Mouse (Mus musculus) limb, embryonic 10.5 days (tissue): ENCODE results near the gene Fndc3b. TPM values are rescaled to one million over a fixed set of nuclear protein-coding genes. Genes with fewer than 3 reads are reported as not detected.

Source experiments
- DNase-seq: peaks from one replicate; pipeline ENCODE4 v3.0.0-alpha.2; 2017; ENCODE audit warnings: low spot score
- H3K27ac ChIP-seq: fragments of 300-500 bp; sonication (generic); 2 replicates; pipeline ENCODE4 v1.5.1; 2016; ENCODE audit warnings: mild to moderate bottlenecking
- H3K27me3 ChIP-seq: fragments of 300-500 bp; sonication (generic); 2 replicates; pipeline ENCODE4 v1.6.1; 2016; ENCODE audit warnings: low read depth, mild to moderate bottlenecking; ENCODE audit not compliant: poor library complexity, severe bottlenecking
- H3K36me3 ChIP-seq: fragments of 300-500 bp; sonication (generic); 2 replicates; pipeline ENCODE4 v1.6.1; 2016; ENCODE audit warnings: mild to moderate bottlenecking, moderate library complexity
- H3K4me1 ChIP-seq: fragments of 300-500 bp; sonication (generic); 2 replicates; pipeline ENCODE4 v1.6.1; 2016
- H3K4me3 ChIP-seq: fragments of 300-500 bp; sonication (generic); 2 replicates; pipeline ENCODE4 v1.5.1; 2016; ENCODE audit warnings: mild to moderate bottlenecking, moderate library complexity
- H3K9me3 ChIP-seq: fragments of 300-500 bp; sonication (generic); replicated peaks from 2 replicates; pipeline ENCODE4 v1.6.1; 2016; ENCODE audit warnings: mild to moderate bottlenecking
- WGBS: fragments of 180-500 bp; shearing (Covaris S2); methylation state at CpG from one replicate; pipeline ENCODE4 v1.1.7; 2016; 5-methylcytosine and 5-hydroxymethylcytosine counted together
- polyA plus RNA-seq: library from polyadenylated mRNA; unstranded; fragments of >200 nt; fragmentation: Nextera tagmentation; extraction: Ambion mirVana; gene quantifications from 2 replicates; pipeline ENCODE4 v1.2.1, GENCODE M21; 2016

Fndc3b gene
- polyA plus RNA-seq, 1 experiment from 2014 or later: 9.7 TPM

DNA sequence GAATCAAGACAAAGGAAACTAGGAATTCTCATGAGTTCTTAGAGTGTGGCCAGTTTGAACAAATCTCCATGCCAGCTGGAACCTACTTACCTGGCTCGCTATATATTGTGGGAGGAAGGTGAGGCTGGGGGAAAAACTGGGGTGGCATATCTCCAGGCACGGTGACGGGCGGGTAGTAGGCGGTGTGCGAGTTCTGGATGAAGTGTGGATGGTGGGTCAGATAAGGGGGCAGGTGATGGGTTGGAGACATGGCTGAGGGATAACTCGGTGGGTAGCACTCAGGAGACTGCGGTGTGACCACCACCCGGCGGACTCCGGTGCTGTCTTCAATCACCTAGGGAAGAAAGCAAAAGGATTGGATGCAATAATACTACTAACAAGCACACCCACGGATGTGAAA, 169.3 kb downstream of the Fndc3b start:
- WGBS: 96% methylated on average over 12 of the region's 12 CpGs
- Histone ChIP-seq H3K4me3 (no peak overlapping the region), H3K9me3 (no peaks in the 10 kb centered on the region), H3K4me1 (no peaks in the 10 kb centered on the region), H3K27ac (no peak overlapping the region), H3K27me3 (no peaks in the 10 kb centered on the region), H3K36me3 (peaks cover 14% of the 10 kb centered on the region)
- DNase-seq: no peak

DNA sequence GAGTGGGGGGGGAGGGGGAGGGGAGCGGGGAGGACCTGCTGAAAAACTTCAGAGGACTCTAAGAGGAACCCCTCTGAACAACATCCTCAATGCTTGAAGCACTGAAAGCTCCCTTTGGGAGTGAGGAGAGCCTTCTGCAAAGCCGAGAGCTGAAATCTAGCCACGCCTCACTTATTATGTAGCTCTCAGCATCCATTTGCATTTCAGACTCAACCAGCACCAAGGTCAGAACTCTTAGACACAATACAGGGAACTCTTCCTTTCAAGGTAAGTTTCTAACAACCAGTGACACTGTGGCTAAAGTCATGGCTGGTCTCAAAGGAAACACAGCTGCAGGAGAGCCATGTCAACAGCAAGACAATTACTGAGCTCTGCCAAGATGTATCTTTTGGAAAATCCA, 169.9 kb downstream of the Fndc3b start:
- Histone ChIP-seq H3K4me1 (no peaks in the 10 kb centered on the region), H3K27me3 (no peaks in the 10 kb centered on the region), H3K27ac (no peak overlapping the region), H3K36me3 (peaks cover 14% of the 10 kb centered on the region), H3K4me3 (no peak overlapping the region), H3K9me3 (no peaks in the 10 kb centered on the region)
- DNase-seq: no peak
- 90% methylated on average over 3 of the region's 3 CpGs for WGBS

DNA sequence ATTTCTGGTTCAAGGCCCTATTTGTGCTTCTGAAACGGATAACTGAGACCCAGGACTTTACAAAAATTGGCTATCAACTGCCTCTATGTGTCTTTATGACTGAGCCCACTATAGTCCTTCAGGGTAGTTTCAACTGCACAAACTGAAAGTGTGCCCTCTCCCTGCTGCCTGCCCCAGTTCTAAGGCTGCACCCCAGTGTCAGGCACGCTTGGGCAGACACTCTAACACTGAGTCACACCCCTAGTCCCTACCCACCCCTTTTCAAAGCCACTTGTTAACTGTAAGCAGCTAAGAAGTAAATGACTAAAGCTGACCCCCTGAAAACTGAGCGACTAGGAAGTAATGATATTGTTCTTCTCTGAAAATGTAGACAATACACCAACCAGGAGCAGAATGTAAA, 176.9 kb downstream of the Fndc3b start:
- Histone ChIP-seq H3K36me3 (peaks cover 5% of the 10 kb centered on the region), H3K9me3 (no peaks in the 10 kb centered on the region), H3K27me3 (no peaks in the 10 kb centered on the region), H3K27ac (no peak overlapping the region), H3K4me1 (0 out of 2 replicates have a peak, but pooled peaks cover 8% of the 10 kb centered on the region), H3K4me3 (no peak overlapping the region)
- DNase-seq: no peak
- WGBS: 81% methylated on average over 3 of the region's 3 CpGs

DNA sequence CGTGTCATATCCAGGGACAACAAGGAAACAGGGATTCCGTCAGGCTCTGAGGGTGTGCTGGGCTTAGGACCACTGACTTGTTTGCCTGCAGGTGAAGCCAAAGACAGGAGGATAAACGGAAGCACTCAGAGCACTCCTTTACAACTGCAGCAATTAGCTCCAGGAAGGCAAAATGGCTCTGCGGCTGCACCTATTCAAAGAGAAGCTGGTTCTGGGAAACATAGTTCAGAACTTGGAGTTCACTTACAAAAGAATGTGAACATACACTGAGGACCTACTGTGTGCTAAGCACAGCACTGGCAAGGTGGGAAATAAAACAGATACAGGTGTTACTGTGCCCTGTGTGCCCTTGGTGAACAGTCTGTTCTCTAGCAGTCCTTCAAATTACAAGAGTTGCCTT, 177.4 kb downstream of the Fndc3b start:
- H3K4me1 ChIP-seq: 0 out of 2 replicates have a peak, but pooled peaks cover 10% of the 10 kb centered on the region
- H3K4me3 ChIP-seq: no peak overlapping the region
- WGBS: 76% methylated on average over 4 of the region's 4 CpGs
- DNase-seq: no peak
- no peaks in the 10 kb centered on the region for H3K9me3 ChIP-seq
- no peak overlapping the region for H3K27ac ChIP-seq
- peaks cover 5% of the 10 kb centered on the region for H3K36me3 ChIP-seq
- no peaks in the 10 kb centered on the region for H3K27me3 ChIP-seq

DNA sequence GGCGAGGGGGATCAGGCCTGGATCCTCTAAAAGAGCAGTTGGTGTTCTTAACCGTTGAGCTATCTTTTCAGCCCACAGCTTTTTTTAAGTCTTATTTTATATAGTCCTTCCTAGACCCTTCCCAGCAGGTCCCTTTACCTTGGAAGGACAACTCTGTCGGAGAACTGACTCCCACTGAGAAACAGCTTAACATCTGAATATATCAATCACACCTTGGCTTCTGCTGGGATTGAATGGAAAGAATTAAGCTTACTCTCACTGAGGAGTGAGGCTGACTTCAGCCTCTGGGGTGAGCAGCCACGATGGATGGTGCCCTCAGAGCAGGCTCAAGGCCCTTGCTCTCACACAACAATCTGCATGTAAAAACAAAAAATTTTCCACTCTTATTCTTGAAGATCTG, 179.1 kb downstream of the Fndc3b start:
- 0 out of 2 replicates have a peak, but pooled peaks cover 10% of the 10 kb centered on the region for H3K4me1 ChIP-seq
- H3K27ac ChIP-seq: no peak overlapping the region
- no peaks in the 10 kb centered on the region for H3K9me3 ChIP-seq
- no peak overlapping the region for H3K4me3 ChIP-seq
- H3K36me3 ChIP-seq: no peaks in the 10 kb centered on the region
- H3K27me3 ChIP-seq: no peaks in the 10 kb centered on the region
- WGBS: 55% methylated on average over 4 of the region's 4 CpGs
- DNase-seq: no peak

DNA sequence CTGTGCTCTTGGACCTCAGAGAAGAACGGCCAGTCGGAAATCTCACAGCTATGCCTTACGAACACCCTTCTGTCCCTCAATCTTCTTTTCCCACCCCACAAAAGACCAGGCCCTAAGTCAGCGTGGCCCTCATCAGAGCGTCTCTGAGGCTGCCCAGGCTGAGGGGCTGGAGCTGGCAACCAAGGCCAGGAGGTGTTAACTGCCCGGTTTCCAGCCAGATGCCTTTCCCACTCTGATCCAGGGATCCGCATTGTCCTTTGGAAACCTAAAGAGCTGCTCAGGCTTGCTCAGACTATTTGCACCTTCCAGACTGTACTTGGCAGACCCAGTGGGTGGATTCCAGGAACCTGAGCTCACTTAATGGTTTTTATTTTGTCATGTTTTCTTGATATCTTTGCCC, 180.7 kb downstream of the Fndc3b start:
- Histone ChIP-seq H3K27ac (no peak overlapping the region), H3K9me3 (no peaks in the 10 kb centered on the region), H3K36me3 (no peaks in the 10 kb centered on the region), H3K27me3 (no peaks in the 10 kb centered on the region), H3K4me3 (no peak overlapping the region), H3K4me1 (0 out of 2 replicates have a peak, but pooled peaks cover 10% of the 10 kb centered on the region)
- 71% methylated on average over 7 of the region's 7 CpGs for WGBS
- DNase-seq: no peak

DNA sequence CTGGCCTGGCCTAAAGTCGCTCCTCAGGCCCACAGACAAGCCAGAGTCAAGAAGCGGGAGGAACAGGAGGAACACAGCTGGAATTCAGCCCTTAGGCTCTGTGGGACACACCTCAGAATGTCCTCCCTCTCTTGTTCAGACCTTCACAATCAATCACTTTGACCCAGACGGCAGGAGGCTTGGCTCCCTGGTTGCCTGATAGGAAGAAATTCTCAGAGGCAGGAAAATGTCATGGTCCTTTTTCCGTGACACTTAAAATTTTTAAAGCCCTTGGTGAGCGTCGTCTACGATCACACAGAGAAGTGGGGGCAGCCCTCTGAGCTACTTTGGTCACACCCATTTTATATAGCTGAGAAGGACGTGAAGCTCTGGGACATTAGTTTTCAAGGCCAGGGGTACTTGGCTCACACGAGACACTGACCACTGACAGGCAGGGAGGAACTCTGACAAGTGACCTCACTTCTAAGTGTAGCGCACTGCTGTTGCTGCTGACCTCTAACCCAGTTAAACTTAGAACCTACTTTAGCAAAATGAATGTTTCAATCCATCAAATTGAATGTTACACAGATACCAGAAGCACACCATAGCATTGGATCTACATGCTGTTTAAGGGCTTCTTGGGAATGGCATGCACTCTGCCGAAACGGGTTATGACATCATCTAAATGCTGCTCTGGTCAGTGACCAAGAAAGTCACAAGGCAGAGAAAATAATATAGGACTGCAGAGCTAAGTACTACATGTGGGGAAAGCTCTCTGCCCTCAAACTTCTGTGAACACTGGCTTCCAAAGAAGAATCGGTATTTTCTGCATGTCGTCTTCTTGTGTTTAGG, 181.7 kb downstream of the Fndc3b start:
- H3K36me3 ChIP-seq: no peaks in the 10 kb centered on the region
- 0 out of 2 replicates have a peak, but pooled peaks cover 6% of the 10 kb centered on the region for H3K4me1 ChIP-seq
- DNase-seq: no peak
- no peaks in the 10 kb centered on the region for H3K27me3 ChIP-seq
- H3K9me3 ChIP-seq: no peaks in the 10 kb centered on the region
- no peak overlapping the region for H3K27ac ChIP-seq
- WGBS: 65% methylated on average over 14 of the region's 14 CpGs
- no peak overlapping the region for H3K4me3 ChIP-seq

DNA sequence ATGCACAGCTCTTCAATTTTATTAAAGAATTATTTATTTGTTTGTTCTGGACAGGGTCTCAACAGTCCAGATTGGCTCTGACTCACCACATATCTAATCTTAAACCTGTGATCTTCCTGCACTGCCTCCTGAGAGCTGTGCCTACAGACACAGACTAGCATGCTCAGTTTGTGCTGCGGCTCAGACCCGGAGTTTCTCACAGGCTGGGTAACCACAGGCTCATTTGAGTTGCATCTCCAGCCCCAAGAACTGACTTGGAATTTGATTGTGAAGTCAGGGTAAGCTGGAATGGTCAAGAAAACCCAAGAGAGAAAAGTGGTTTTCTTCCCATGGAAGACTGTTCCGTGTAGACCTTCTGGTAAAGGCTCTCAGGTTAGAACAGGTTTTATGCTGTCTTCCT, 184.1 kb downstream of the Fndc3b start:
- no peak overlapping the region for H3K27ac ChIP-seq
- DNase-seq: no peak
- H3K4me3 ChIP-seq: no peak overlapping the region
- H3K36me3 ChIP-seq: no peaks in the 10 kb centered on the region
- WGBS: 92% methylated on average over 3 of the region's 3 CpGs
- H3K27me3 ChIP-seq: no peaks in the 10 kb centered on the region
- peaks cover 9% of the 10 kb centered on the region; the same call in 1 of the 2 replicates for H3K4me1 ChIP-seq
- H3K9me3 ChIP-seq: no peaks in the 10 kb centered on the region

DNA sequence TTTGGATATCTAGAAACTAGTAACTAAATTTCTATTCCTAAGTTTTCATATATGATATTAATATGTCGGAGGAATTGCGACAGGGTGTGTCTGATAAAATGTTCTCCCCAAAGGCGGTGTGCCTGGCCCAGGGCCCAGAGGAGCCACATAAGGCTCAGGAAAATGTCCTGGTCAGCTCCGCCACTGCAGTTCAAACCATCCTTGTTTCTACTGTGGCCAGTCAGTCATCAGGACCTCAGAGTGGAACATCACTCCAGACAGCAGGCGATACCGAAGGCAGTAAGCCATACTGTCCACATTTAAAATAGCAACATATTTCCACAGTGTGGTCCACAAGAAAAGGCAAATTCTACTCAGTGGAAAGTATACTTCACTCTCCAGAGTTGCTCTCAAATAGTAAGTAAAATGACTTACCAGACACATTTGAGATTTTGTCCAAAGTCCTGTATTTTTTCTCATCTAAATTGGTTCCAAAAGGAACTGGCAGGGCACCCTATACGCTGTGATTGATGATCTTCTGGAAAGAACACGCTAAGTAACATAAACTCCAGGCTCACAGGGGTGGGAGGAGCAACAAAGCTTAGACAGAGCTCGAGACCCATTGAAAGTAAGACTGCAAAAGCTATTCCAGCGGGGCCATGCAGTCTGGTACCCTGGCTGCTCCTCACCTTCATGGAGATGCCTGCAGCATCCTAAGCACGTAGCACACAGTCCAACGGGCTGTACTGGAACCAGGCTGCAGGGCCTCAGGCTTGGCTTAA, 187.8 kb downstream of the Fndc3b start:
- Histone ChIP-seq H3K9me3 (no peaks in the 10 kb centered on the region), H3K4me1 (peaks cover 18% of the 10 kb centered on the region), H3K4me3 (no peak overlapping the region), H3K27me3 (no peaks in the 10 kb centered on the region), H3K27ac (no peak overlapping the region), H3K36me3 (no peaks in the 10 kb centered on the region)
- no peak for DNase-seq
- WGBS: 84% methylated on average over 12 of the region's 12 CpGs

DNA sequence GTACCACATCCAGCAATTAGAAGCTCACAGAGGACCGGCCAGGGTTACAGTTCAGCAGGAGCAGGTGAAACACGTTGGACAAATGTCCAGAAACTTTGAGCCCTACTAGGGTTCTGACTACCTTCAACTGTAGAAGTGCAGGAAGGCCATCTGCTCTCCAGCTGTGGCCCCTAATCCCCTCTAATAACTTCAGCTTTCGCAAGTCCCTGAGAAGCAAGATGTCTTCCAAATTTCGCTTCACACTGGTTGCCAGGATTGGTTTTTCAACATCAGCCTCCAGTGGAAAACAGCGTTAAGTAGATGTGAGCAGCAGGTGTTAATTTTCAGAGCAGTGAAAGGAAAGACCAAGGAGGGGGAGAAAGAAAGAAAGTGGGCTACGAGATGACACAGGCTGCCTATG, 190.7 kb downstream of the Fndc3b start:
- H3K9me3 ChIP-seq: no peaks in the 10 kb centered on the region
- no peak overlapping the region for H3K4me3 ChIP-seq
- H3K27ac ChIP-seq: no peak overlapping the region
- WGBS: 51% methylated on average over 6 of the region's 6 CpGs
- DNase-seq: no peak
- H3K27me3 ChIP-seq: no peaks in the 10 kb centered on the region
- peaks cover 22% of the 10 kb centered on the region for H3K4me1 ChIP-seq
- H3K36me3 ChIP-seq: no peaks in the 10 kb centered on the region

DNA sequence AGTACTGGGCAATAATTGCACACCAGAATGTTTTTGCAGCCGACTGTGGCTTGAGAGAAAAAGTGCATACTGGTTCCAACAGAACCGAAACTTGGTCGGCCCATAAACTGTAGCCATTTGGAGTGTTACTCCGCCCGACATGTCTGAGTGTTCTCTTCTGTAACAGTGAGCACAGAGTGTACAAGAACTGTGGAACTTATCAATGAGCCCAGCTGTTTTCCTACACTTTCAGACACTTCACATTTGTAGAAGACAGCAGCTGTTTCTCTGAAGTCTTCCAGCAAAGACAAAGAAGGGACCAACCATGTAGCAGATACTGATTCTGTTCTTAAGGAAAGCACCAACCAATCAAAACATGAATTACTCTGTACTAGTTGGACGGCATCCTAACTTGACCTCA, 191.6 kb downstream of the Fndc3b start:
- DNase-seq: no peak
- 88% methylated on average over 6 of the region's 6 CpGs for WGBS
- H3K36me3 ChIP-seq: no peaks in the 10 kb centered on the region
- H3K27ac ChIP-seq: no peak overlapping the region
- no peaks in the 10 kb centered on the region for H3K27me3 ChIP-seq
- H3K4me1 ChIP-seq: peaks cover 22% of the 10 kb centered on the region
- H3K9me3 ChIP-seq: no peaks in the 10 kb centered on the region
- H3K4me3 ChIP-seq: no peak overlapping the region

DNA sequence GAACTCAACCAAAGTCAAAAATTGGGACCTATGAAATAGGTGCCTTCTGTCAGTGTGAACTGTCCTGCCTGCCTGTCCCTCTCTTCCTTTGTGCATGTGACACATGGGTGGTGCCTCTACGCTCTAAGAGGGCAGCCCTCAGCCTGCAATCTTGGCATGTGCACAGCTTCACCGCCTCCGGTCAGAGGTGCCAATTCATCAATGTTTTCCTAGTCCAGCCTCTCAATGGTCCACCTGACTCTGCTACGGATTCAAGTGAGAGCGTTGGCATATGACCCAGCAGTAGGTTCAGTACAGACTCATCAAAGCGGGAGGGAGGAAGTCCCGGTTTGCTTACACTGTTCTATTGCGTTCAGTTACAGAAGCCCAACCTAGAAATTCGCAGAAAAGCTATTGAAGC, 192.2 kb downstream of the Fndc3b start:
- H3K4me3 ChIP-seq: no peak overlapping the region
- 89% methylated on average over 9 of the region's 9 CpGs for WGBS
- no peaks in the 10 kb centered on the region for H3K27me3 ChIP-seq
- peaks cover 22% of the 10 kb centered on the region for H3K4me1 ChIP-seq
- H3K9me3 ChIP-seq: no peaks in the 10 kb centered on the region
- no peak overlapping the region for H3K27ac ChIP-seq
- no peaks in the 10 kb centered on the region for H3K36me3 ChIP-seq
- DNase-seq: no peak

DNA sequence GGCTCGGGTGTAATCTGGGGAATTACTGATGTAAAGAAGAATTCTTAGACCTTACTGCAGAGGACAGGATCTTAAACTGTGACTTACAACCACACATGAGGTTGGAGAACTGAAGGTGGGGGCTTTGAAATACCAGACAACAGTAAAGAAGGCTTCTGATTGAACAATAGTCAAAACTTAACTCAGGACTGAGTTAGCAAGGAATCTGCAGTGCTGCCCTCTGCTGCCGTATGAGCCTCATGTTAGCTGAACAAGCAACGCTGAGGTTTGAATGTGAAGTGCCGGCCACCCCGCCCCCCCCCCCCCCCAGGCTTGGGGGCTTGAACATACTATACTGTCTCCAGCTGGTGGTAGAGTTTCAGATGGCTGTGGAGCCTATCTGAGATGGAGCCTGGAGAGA, 194.6 kb downstream of the Fndc3b start:
- no peaks in the 10 kb centered on the region for H3K36me3 ChIP-seq
- DNase-seq: no peak
- H3K4me1 ChIP-seq: peaks cover 19% of the 10 kb centered on the region; the same call in 1 of the 2 replicates
- H3K4me3 ChIP-seq: no peak overlapping the region
- 42% methylated on average over 5 of the region's 5 CpGs for WGBS
- H3K27ac ChIP-seq: no peak overlapping the region
- H3K9me3 ChIP-seq: no peaks in the 10 kb centered on the region
- H3K27me3 ChIP-seq: no peaks in the 10 kb centered on the region
